Mouse (Mus musculus) R1 (cell line): ENCODE measurements around the gene Ubald1.

Experiments used
- DNase-seq: peaks from one replicate; pipeline ENCODE4 v3.0.0-alpha.2; 2018; ENCODE audit warnings: low read depth, low spot score

Ubald1 gene

DNA sequence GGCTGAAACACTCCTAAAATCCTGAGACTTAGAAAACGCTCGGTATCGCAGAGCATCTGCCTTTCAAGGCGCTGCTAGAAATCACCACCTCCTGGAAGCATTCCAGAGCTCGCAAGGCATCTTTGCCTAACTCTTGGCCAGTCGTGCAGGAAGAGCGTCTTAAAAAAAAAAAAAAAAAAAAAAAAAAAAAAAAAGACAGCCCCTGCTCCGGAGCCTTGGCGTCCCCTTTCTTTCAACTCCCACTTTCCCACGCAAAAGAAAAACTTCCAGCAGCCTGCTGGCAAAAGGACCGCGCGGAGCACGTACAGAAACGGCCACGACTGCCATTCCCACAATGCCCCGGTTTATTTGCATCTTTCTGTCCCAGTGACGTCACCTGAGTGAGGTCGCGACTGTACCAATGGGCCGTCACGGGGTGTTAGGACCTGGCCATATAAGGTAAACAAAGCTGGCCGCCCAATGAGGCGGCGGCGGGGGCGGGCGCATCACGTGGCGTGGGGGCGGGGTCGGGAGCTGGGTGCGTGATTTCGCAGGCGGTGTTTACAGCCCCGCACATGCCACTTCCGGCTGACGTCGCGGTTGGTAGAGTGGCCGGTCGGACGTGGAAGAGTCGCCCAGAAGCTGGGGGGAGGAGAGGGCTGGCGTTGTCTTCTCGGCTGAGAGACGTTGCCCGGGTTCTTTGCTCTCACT is at the start of gene Ubald1:
Ubald1 (minus strand) TSS at position 180 of the 690 bp plus-strand sequence.
- peak; percentile 100 for DNase-seq

GRCm38 (mm10) chr16:4928474-4928873 is 48.4 kb upstream of the Ubald1 start:
- DNase-seq: no peak

GRCm38 (mm10) chr16:4927967-4928366 is 47.9 kb upstream of the Ubald1 start:
- no peak for DNase-seq

DNA sequence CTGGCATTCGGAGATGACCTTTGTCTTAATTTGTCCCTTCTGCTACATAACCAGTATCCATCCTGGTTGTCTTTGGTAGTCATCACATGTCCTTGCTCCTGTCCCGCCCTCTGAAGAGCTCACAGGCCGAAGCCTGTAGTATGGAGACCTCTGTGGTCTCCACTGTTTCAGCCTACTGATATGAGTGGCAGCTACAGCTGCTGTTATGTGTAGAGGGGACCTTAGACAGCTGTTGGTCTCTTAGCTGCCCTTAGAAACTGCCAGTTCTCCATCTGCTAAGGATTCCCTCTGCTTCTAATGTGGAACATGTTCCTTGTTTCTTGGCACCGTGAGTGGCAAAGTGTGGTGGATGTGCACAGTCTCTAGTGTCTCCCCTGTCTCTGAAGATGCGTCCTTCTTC is 43.9 kb upstream of the Ubald1 start:
- DNase-seq: no peak

GRCm38 (mm10) chr16:4922481-4922880 is 42.4 kb upstream of the Ubald1 start:
- no peak for DNase-seq

DNA sequence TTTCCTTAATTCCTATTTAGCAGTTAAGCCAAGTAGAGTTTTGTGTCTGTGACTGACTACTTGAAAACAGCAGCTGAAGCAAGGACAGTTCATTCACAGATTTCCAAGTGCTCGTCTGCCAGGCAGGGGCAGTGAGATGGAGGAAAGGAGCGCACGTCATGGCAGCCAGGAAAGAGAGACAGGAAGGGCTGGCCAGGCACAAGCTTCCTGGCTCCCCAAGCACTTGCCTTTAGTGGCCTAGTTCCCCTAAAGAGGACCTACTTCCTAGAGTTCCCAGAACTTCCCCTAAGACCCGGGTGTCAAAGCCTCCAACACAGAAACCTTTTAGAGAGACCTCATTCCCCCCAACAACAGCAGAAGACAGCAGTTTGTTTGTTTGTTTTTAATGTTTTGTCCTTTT is 40.4 kb upstream of the Ubald1 start:
- no peak for DNase-seq

- no peak for DNase-seq
Measured at GRCm38 (mm10) chr16:4916608-4917007, 36.5 kb upstream of the Ubald1 start.

- DNase-seq: no peak
Measured at GRCm38 (mm10) chr16:4915931-4916330, 35.8 kb upstream of the Ubald1 start.

- DNase-seq: peak; percentile 85
Measured at GRCm38 (mm10) chr16:4913783-4914735, 33.9 kb upstream of the Ubald1 start.

GRCm38 (mm10) chr16:4912907-4913782 is 33.0 kb upstream of the Ubald1 start:
- DNase-seq: no peak

GRCm38 (mm10) chr16:4912074-4912648 is 32.0 kb upstream of the Ubald1 start:
- DNase-seq: peak; percentile 51

DNA sequence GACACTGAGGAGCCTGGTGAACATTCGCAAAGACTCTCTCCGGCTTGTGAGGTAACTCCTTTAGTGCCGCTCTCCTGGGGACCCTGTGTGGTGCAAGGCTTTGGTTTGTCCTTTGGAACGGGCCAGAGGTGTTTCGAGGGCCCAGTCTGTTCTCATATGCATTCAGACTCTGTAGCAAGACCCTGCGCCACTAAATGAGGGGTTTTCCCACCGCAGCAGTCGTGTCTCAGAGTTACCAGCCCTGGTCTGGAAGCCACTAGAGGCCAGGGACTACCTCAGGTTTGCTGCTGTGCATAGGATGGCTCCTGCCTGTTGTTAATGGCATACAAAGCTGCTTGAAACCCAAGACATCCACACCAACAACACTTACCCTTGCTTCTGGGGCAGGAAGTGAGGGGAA is 30.6 kb upstream of the Ubald1 start:
- no peak for DNase-seq

- peak; percentile 67 for DNase-seq
Measured at GRCm38 (mm10) chr16:4909745-4910144, 29.6 kb upstream of the Ubald1 start.

DNA sequence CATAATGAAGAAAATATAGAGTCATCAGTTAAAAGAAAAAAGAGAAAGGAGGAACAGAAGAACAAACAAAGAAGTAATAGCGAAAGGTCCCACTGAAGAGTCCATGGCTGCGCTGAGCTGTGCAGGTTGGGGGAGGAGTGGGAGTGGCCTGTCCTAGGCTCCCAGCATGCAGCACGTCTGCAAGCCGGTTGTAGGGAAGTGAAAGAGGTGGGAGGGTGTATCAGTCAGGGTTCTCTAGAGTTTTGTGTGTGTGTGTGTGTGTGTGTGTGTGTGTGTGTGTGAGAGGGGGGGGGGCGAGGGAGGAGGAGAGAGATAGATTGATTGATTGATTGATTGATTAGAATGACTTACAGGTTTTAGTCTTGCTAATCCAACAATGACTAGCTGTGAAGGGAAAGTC is 27.9 kb upstream of the Ubald1 start:
- DNase-seq: peak; percentile 72

- DNase-seq: no peak
Measured at GRCm38 (mm10) chr16:4907386-4907785, 27.3 kb upstream of the Ubald1 start.

GRCm38 (mm10) chr16:4906559-4906958 is 26.4 kb upstream of the Ubald1 start:
- DNase-seq: no peak

- DNase-seq: no peak
Measured at GRCm38 (mm10) chr16:4905591-4905990, 25.5 kb upstream of the Ubald1 start.

GRCm38 (mm10) chr16:4904878-4905277 is 24.8 kb upstream of the Ubald1 start:
- DNase-seq: no peak

DNA sequence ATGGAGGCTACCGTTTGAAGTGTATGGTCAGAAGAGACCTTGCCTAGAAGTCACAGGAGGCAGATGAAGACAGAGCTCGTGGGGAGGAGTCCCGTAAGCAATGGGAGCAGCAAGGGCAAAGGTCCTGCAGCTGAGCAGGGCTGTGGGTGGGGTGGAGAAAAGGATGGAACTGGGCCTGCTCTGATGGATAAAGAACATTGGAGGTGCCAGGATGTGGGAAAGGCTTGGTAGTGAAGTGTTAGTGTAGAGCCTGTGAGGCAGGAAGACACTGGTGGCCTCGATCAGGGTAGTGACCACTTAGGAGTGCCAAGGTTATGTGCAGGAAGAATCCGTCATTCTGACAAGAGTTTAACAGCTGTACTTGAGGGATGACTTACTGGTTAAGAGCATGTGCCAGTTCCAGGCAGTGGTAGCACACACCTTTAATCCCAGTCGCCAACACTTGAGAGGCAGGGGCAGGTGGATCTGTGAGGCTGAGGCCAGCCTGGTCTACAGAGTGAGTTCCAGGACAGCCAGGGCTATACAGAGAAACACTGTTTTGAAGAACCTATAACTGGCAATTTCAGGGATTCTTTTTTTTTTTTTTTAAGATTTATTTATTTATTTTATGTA is 23.5 kb upstream of the Ubald1 start:
- DNase-seq: no peak

DNA sequence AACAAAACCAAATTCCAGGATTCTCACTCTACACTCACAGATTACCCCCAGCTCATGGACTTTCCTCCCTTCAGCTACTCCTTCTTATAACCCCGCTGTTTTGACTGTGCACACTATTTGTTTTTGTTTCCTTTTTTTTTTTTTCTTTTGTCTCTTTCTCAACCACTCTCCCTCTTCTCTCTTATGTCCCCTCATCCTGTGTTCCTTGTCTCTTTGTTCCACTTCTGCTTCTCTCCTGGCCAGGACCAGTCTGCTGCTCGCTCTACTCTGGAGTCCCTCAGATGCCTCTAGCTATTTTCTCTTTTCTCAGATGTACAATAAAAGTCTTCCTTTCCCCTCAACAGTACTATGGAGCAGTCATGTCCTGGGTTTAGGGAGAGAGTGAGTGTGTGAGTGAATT is 22.3 kb upstream of the Ubald1 start:
- DNase-seq: no peak

- peak; percentile 21 for DNase-seq
Measured at GRCm38 (mm10) chr16:4901167-4901566, 21.1 kb upstream of the Ubald1 start.
